Mouse (Mus musculus) kidney, adult 8-10 months (tissue): ENCODE measurements at regions not wholly inside any gene's neighbourhood (a gene's known extent, or its start where the extent isn't known, plus 50 kb on each side); places are given as distances from the start of the nearest gene placed in this dataset.

ENCODE experiments used
- DNase-seq, 2 experiments: peaks; one replicate each; pipeline ENCODE4 v3.0.0; 2022

GRCm38 (mm10) chr5:112120766-112121165 is 131.6 kb downstream of the Cryba4 start:
- no peak for DNase-seq

DNA sequence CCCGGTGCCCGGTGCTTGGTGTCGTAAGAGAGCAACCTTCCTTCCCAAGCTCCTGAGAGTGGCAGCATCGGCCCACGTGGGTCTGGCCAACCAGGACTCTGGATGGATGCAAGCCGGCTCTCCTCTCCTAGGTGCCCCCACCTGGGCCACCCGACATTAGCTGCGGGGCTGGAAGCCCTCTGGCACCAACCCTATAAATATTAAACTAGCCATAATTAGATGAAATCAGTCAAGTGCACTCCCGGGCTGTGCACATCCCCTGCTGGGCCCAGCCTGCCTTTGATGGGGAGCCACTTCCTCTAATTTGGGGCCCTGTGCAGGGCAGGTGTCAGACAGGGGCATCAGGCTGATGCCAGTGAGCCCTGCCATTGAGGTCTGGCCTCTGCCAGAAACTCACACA is 130.8 kb downstream of the Cryba4 start:
- DNase-seq = no peak

DNA sequence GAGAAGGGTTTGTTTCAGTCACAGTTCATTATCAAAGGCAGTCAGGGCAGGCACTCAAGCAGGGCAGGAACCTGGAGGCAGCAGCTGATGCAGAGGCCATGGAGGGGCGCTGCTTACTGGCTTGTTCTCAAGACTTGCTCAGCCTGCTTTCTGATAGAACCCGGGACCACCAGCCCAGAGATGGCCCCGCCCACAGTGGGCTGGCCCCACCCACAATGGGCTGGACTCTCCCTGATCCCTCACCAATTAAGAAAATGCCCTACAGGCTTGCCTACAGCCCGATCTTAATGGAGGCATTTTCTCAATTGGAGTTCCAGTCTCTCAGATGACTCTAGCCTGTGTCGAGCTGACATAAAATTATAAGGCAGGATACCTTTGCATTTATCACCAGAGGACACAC is 129.7 kb downstream of the Cryba4 start:
- DNase-seq = no peak

GRCm38 (mm10) chr5:112127171-112127570 is 125.1 kb downstream of the Cryba4 start:
- peak in 1 of 2 experiments; percentile 15 for DNase-seq

DNA sequence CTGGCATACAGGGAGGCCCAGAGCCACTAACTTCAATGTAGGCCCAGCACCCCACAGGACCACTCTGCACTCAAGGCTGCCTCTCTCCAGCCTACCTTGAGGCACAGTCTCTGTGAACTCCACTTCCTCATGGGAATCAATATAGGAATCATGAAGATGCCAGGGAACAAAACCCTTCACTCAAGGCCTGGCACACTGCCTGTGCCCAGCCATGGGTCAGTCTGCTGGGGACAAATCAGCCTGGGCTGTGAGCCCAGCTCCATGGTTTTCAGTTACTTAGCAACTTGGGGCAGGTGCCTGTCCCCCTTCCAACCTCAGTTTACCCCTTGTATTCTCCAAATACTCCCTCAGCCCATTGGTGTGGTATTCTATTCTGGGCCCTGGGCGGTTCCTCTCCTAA is 119.6 kb downstream of the Cryba4 start:
- peak; percentile 28 to 31 for DNase-seq

DNA sequence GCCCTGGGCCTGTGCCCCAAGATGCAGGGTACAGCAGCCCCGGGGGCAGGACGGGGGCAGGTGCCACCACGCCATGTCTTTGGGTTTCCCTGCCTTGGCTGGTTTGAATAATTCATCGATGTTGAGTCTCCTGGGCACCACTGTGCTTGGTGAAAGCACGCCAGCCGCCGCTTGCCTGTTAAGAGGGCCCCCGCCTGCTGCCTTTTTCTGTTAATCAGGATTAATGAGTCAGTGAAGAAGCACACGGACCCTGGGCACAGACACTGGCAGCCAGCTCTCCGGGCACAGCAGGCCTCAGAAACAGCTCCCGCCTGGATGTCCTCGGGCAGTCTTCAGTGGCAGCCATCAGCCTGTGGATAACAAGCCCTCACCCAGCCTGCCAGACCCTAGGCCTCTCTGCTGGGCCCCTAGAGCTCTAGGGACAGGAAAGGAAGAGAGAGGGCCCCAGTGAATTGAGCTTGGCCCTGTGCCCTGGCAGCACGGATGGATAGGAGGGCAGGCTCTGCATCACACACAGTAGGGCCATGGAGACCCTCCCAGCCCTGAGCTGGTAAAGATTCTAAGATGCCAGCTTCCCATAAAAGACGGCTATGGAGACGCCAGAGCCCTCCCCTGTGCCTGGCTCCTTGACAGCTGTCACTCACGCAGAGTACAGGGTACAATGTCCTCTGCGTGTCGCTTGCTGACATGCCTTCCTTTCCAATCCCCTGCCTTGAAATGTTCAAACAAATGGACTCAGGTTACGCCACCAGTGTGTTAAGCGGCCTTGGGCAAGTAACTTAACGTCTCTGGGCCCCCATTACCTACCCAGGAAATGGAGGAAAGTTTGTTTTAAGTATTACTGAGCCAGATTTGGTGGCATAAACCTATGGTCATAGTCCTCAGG is 118.4 kb downstream of the Cryba4 start:
- peak; percentile 17 to 38 for DNase-seq

DNA sequence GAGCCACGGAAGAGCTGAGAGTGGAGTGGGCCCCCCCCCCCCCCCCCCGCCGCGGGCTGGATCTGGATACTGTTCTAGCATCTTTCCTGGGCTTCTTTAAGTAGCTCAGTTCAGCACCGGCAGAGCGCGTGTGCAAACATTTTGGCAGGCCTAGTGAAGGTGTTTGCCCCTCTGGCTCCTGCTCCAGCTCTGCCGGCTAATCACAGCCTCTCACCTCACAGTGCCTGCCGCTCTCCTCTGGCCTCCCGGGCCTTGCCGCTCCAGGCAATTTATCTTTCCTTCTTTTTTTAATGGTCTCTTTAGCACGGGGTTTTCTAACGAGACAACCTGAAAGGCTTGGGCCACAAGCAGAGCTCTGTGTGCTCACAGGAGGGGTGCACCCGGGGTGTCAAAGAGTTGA is 115.7 kb downstream of the Cryba4 start:
- DNase-seq = no peak

DNA sequence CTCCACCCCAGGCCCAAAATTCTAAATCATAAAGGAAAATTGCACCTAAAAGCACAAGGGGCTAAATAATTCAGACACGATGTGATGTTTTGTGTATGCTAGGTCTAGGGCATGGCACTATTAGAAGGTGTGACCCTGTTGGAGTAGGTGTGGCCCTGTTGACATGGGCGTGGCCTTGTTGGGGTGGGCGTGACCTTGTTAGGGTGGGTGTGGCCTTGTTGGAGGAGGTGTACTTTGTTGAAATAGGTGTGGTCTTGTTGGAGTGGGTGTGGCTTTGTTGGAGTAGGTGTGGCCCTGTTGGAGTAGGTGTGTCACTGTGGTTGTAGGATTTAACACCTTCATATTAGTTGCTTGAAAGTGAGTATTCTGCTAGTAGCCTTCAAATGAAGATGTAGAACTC is 114.1 kb downstream of the Cryba4 start:
- no peak for DNase-seq

- DNase-seq = no peak
Observed at GRCm38 (mm10) chr5:112142731-112143130, 109.6 kb downstream of the Cryba4 start.

DNA sequence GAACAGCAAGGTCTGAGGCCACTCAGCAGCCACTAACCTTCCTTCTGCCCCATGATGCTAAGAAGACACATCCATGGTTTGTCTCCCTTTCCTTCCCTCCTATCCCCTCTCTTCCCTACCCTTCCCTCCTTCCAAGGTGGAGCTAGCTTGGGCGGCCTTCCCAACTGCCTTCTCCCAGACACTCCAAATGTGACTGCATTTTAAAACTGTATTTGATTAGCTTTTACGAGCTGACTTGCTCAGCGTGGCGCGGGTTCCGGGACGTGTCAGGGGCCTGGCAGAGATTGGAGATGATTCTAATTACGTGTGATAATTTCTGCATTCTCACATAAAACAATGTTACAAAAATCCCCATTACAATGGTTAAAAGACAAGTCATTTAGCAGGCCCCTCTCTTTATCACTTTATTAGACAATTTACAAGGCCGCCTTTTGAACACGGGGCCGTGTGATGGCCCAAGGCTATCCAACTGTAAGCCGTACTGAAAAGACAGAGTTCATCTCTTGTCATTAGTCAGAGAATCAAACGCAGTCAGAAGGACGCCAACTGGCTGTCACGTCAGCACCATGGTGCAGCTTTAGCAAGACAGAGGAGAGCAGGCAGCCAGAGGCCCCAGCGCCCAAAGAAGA is 108.2 kb downstream of the Cryba4 start:
- DNase-seq = no peak

GRCm38 (mm10) chr5:112153675-112154085 is 98.6 kb downstream of the Cryba4 start:
- DNase-seq = peak; percentile 23 to 75

DNA sequence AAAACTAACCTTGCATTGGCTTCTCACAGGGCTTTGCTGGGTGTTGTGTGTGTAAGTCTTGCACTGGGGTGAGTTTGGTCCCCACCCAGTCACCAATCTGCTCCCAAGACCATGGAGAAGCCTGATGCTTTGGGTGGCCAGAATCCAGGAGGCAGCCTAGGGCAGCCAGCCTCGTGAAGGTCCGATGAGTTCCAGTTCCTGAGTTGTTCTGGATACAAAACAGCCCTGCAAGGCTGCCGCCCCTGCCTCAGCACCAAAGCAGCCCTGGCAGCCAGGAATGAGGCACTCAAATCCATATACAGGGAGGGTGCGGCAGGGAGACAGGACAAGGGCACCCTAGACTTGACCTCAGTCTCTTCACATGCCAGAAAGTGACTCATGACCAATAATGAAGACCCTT is 97.7 kb downstream of the Cryba4 start:
- DNase-seq = no peak

DNA sequence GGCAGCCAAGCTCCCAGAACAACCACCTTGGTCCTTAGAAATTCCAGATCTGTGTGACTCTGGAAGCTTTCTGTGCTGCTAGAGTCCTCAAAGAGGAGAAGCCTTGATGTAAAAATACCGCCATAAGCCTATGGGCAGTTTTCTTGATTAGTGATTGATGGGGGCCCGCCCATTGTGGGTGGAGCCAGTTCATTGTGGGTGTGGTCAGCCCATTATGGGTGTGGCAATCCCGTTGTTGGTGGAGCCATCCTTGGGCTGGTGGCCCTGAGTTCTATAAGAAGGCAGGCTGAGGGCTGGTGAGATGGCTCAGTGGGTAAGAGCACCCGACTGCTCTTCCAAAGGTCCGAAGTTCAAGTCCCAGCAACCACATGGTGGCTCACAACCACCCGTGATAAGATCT is 97.3 kb downstream of the Cryba4 start:
- no peak for DNase-seq

GRCm38 (mm10) chr5:112156005-112156404 is 96.3 kb downstream of the Cryba4 start:
- no peak for DNase-seq

DNA sequence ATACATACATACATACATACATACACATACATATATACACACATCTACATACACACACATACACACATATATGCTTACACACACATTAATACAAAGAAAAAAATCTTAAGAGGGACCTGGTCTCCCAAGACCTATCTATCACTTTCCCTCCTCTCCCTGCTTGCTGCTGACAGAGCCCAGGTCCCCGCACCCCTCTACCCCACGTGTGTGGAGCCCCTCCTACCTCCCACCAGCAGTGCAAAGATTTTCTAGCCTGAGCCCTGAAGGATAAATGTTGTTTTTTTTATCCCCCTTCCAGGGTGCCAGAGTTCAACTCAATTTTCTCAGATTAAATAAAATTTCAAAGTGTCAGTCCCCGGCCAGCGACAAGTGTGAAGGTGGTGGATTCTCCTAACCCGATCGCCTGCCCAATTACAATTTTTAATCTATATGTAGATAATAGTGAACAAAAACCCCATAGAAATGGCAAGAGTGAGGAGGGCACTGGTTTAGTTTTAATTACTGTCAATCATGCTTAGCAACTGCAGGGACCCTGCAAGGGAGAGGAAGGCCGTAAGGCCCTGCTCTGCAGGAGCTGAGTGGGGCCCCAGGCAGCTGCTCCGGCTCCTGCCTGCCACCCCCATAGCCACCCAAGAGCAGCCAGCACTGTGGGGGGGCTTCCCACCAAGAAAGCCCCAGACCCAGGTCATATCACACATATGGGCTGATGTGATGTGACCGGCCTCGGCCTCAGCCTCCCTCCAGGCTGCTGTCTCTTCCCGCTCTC is 85.7 kb downstream of the Cryba4 start:
- no peak for DNase-seq

GRCm38 (mm10) chr5:112167790-112168189 is 84.5 kb downstream of the Cryba4 start:
- DNase-seq = no peak

- no peak for DNase-seq
Observed at GRCm38 (mm10) chr5:112171325-112171724, 81.0 kb downstream of the Cryba4 start.

GRCm38 (mm10) chr5:112179213-112180057 is 72.9 kb downstream of the Cryba4 start:
- no peak for DNase-seq

GRCm38 (mm10) chr5:112182775-112183174 is 69.5 kb downstream of the Cryba4 start:
- no peak for DNase-seq

- no peak for DNase-seq
Observed at GRCm38 (mm10) chr5:112195667-112196066, 56.7 kb downstream of the Cryba4 start.
